In the genomic region with DNA sequence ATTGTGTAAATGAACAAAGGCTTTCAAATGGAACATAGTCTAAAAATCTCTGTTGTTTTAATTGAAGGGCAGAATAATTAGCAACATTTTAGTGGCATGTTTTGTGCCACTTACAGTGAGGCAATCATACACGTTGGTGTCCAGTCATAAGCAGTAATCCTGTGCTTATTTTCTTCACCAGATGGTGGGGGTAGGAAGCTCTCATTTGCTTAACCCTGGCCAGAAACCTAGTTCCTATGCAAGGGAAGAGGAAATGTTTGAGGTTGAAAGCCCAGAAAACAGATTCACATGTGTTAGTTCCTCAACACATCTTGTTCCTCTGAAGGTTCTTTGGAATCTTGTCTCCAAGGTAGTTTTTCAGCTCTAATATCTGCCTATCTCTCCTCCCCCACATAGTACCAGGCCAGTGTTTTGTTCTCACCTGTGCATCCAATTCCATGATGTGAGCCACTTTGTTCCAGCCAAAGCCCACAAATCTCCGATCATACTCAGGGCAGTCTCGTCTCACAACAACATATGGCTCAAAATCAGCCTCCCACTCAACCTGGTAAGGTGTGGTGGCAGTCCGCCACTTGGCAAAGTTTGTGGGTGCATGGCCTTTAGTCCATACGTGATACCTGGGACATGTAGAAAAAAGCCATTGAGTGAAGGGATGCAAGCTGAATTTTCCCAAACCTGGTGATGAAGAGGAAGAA, we compare ENCODE assay signal across 9 mouse cellular contexts. TPM values are rescaled to one million over a fixed set of nuclear protein-coding genes. Genes with fewer than 3 reads are reported as not detected.
"Had no signal": no experiment of that assay in that cellular context is flagged by ENCODE, and none has a peak within 500 bp of the region (broad histone marks: within the 10 kb centered on the region; RNA-seq: fewer than 3 reads in every experiment).

No protein-coding gene starts in this region.

- ATAC-seq: midbrain, embryonic 13.5 days had no signal

- DNase-seq: kidney, adult 2 months; kidney, postnatal 14 days; lung, embryonic 14.5 days; right cerebral cortex, postnatal 4 days; thymus, adult 2 months; thymus, postnatal 25 days had no signal

RNA-seq across cellular contexts. Expression of a gene that starts 56.1 kb away (rescaled TPM):
- total RNA-seq: left cerebral cortex, adult 2 months; left cerebral cortex, postnatal 14 days had no signal
